Mouse (Mus musculus) T-helper 2 cell (primary cell): Measurements from ENCODE around the gene AU041133.
"Not testable (repeated sequence)": the region's sequence is repeated elsewhere in the genome, so short reads cannot be mapped to it uniquely, and the experiment has no call there.

Source experiments
- in situ Hi-C: fragments of 300-600 bp; cut with MboI, MseI; formaldehyde crosslinking; loops from one replicate; pipeline ENCODE4 v1.15.1; 2025; ENCODE audit warnings: high pct_unique_total_duplicates

The AU041133 gene

GRCm38 (mm10) chr10:82127850-82128401, at the start of gene AU041133:
AU041133 (plus strand) TSS chr10:82128013.
- in situ Hi-C loops, result no loop called here

GRCm38 (mm10) chr10:82082728-82083621, 44.8 kb upstream of the AU041133 start, which contains the start of gene BC024063:
BC024063 (plus strand) TSS chr10:82083353.
- in situ Hi-C loops, result not testable (repeated sequence)

- in situ Hi-C loops, result not testable (repeated sequence)
These were observed 44.2 kb upstream of the AU041133 start for GRCm38 (mm10) chr10:82083622-82083971.

GRCm38 (mm10) chr10:82117206-82117605, 10.6 kb upstream of the AU041133 start:
- in situ Hi-C loops, result loop anchor here (10.0 kb wide), 1 partner anchor 1318 kb away; no protein-coding TSS in a partner anchor

- in situ Hi-C loops, result no loop called here
These were observed 17.5 kb downstream of the AU041133 start for GRCm38 (mm10) chr10:82145282-82145681.

- in situ Hi-C loops, result no loop called here
These were observed 19.8 kb downstream of the AU041133 start for GRCm38 (mm10) chr10:82147571-82147970.

- in situ Hi-C loops, result no loop called here
These were observed 40.0 kb downstream of the AU041133 start for GRCm38 (mm10) chr10:82167777-82168176.

GRCm38 (mm10) chr10:82169776-82170175, 42.0 kb downstream of the AU041133 start:
- in situ Hi-C loops, result no loop called here

GRCm38 (mm10) chr10:82170808-82171207, 43.0 kb downstream of the AU041133 start:
- in situ Hi-C loops, result no loop called here

- in situ Hi-C loops, result loop anchor here (5.0 kb wide), 2 partner anchors 59 to 179 kb away; no protein-coding TSS in a partner anchor
These were observed 50.6 kb downstream of the AU041133 start for GRCm38 (mm10) chr10:82178257-82179064.
